22 mouse cellular contexts compared by ENCODE assay signal in the genomic region with DNA sequence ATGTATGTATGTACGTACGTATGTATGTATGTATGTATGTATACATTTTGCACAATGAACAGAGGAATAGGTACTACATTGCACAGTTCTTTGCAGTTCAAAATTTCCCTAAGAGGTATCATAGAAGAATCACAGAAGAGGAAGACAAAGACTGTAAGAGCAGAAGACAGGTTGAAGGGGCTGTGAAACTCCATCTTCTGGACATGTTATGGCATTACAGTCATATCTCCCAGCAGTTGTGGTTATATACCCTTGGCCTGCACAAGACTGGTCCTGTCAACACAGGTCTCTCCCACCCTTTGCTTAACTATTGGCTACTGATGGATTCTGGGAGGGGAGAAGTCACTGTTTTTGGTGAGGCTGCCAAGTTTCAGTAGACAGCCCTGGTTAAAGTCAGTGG. TPM values are rescaled to one million over a fixed set of nuclear protein-coding genes. Genes with fewer than 3 reads are reported as not detected.
DNase-seq lines count a peak whose midpoint lies in the region; ATAC-seq and TF ChIP-seq lines count a peak whose summit lies in the region.
"Had no signal": no experiment of that assay in that cellular context is flagged by ENCODE, and none has a peak within 500 bp of the region (broad histone marks: within the 10 kb centered on the region; RNA-seq: fewer than 3 reads in every experiment).

No protein-coding gene starts in this region.

- no peak for TF ChIP-seq EP300 in lung, postnatal 0 days (IDR thresholded peaks at IDR 0.05)

- peak; percentile 42 for TF ChIP-seq CTCF in intestine, postnatal 0 days (IDR thresholded peaks at IDR 0.05; ENCODE audit: low read depth)
- TF ChIP-seq CTCF in lung, postnatal 0 days (IDR thresholded peaks at IDR 0.05), result 0 out of 2 replicates have a peak, but pooled peaks have one; percentile 21
- no peak for TF ChIP-seq CTCF in lung, adult 2 months (IDR thresholded peaks at IDR 0.05; ENCODE audit: insufficient read depth, low read length)

- H3K9me3 ChIP-seq in intestine, postnatal 0 days (ENCODE audit: control insufficient read depth), result no peaks in the 10 kb centered on the region
- no peaks in the 10 kb centered on the region for H3K9me3 ChIP-seq in intestine, embryonic 15.5 days
- no peaks in the 10 kb centered on the region for H3K9me3 ChIP-seq in lung, postnatal 0 days (ENCODE audit: low read length)
- H3K9me3 ChIP-seq: embryonic facial prominence, embryonic 15.5 days; G1E; limb, embryonic 12.5 days; liver, embryonic 13.5 days had no signal

- H3K27ac ChIP-seq in intestine, postnatal 0 days (ENCODE audit: low read depth, low read length), result no peak overlapping the region
- no peak overlapping the region for H3K27ac ChIP-seq in intestine, embryonic 15.5 days
- H3K27ac ChIP-seq in lung, postnatal 0 days (ENCODE audit: low read length), result no peak overlapping the region
- H3K27ac ChIP-seq: embryonic facial prominence, embryonic 15.5 days; limb, embryonic 12.5 days; liver, embryonic 13.5 days; macrophage had no signal

- 88% methylated on average over 2 of the region's 2 CpGs for WGBS in intestine, postnatal 0 days
- WGBS in intestine, embryonic 15.5 days, result 90% methylated on average over 2 of the region's 2 CpGs
- WGBS in lung, postnatal 0 days, result 90% methylated on average over 2 of the region's 2 CpGs
- 69% methylated on average over 2 of the region's 2 CpGs for WGBS in lung, adult 2 months

- no peaks in the 10 kb centered on the region for H3K36me3 ChIP-seq in intestine, postnatal 0 days (ENCODE audit: control insufficient read depth, insufficient read depth)
- no peaks in the 10 kb centered on the region for H3K36me3 ChIP-seq in intestine, embryonic 15.5 days
- H3K36me3 ChIP-seq in lung, postnatal 0 days (ENCODE audit: insufficient read depth, low read length), result no peaks in the 10 kb centered on the region
- H3K36me3 ChIP-seq: embryonic facial prominence, embryonic 15.5 days; G1E; limb, embryonic 12.5 days; liver, embryonic 13.5 days had no signal

- no peak for DNase-seq in lung, postnatal 0 days (ENCODE audit: low spot score)
- DNase-seq in lung, adult 2 months, result no peak
- DNase-seq in ES-CJ7 (ENCODE audit: low read depth, low spot score), result peak; percentile 31
- DNase-seq in induced T-regulatory cell, adult 2 months (ENCODE audit: low read depth), result peak; percentile 4
- DNase-seq in MN1 (ENCODE audit: low spot score), result no peak
- no peak for DNase-seq in retina, postnatal 1 day
- DNase-seq: adrenal gland, postnatal 25 days; cerebellum, adult 9-10 months; gastrocnemius, postnatal 25 days; kidney, adult 18-20 months; liver, embryonic 13.5 days; right cerebral cortex, adult 18-20 months; thymus, adult 2 months had no signal

- no peaks in the 10 kb centered on the region for H3K27me3 ChIP-seq in intestine, postnatal 0 days (replicated peaks; ENCODE audit: control insufficient read depth, insufficient read depth, low read length)
- H3K27me3 ChIP-seq in intestine, embryonic 15.5 days (replicated peaks), result no peaks in the 10 kb centered on the region
- H3K27me3 ChIP-seq in lung, postnatal 0 days (replicated peaks; ENCODE audit: insufficient read depth, low read length), result no peaks in the 10 kb centered on the region
- H3K27me3 ChIP-seq: embryonic facial prominence, embryonic 15.5 days; limb, embryonic 12.5 days; liver, embryonic 13.5 days had no signal

- TF ChIP-seq POLR2A in lung, adult 2 months (IDR thresholded peaks at IDR 0.05; ENCODE audit: borderline replicate concordance, extremely low read depth, low read depth, low read length), result no peak

- no peak overlapping the region for H3K4me2 ChIP-seq in intestine, postnatal 0 days (replicated peaks; ENCODE audit: low read depth)
- no peak overlapping the region for H3K4me2 ChIP-seq in intestine, embryonic 15.5 days (replicated peaks)
- H3K4me2 ChIP-seq in lung, postnatal 0 days (replicated peaks; ENCODE audit: low read depth, low read length), result no peak overlapping the region
- H3K4me2 ChIP-seq: embryonic facial prominence, embryonic 15.5 days; limb, embryonic 12.5 days; liver, embryonic 13.5 days had no signal

- ATAC-seq in intestine, postnatal 0 days, result no peak
- no peak for ATAC-seq in intestine, embryonic 15.5 days
- ATAC-seq in lung, postnatal 0 days, result no peak
- ATAC-seq: forebrain, embryonic 14.5 days; hindbrain, embryonic 16.5 days; midbrain, embryonic 16.5 days had no signal

- no peak overlapping the region for H3K9ac ChIP-seq in intestine, postnatal 0 days (ENCODE audit: low read depth, low read length)
- no peak overlapping the region for H3K9ac ChIP-seq in intestine, embryonic 15.5 days
- H3K9ac ChIP-seq in lung, postnatal 0 days (replicated peaks; ENCODE audit: low read depth), result no peak overlapping the region
- H3K9ac ChIP-seq: embryonic facial prominence, embryonic 15.5 days; limb, embryonic 12.5 days; liver, embryonic 13.5 days had no signal

- no peak overlapping the region for H3K4me3 ChIP-seq in intestine, postnatal 0 days (ENCODE audit: low read depth, low read length)
- H3K4me3 ChIP-seq in intestine, embryonic 15.5 days (replicated peaks), result no peak overlapping the region
- no peak overlapping the region for H3K4me3 ChIP-seq in lung, postnatal 0 days (ENCODE audit: low read depth, low read length)
- no peak overlapping the region for H3K4me3 ChIP-seq in lung, adult 2 months (replicated peaks; ENCODE audit: extremely low read depth, low read depth, low read length)
- H3K4me3 ChIP-seq: embryonic facial prominence, embryonic 15.5 days; limb, embryonic 12.5 days; liver, embryonic 13.5 days had no signal

- H3K4me1 ChIP-seq in intestine, postnatal 0 days (replicated peaks; ENCODE audit: control insufficient read depth, insufficient read depth, low read length), result no peaks in the 10 kb centered on the region
- H3K4me1 ChIP-seq in intestine, embryonic 15.5 days (replicated peaks), result no peaks in the 10 kb centered on the region
- no peaks in the 10 kb centered on the region for H3K4me1 ChIP-seq in lung, postnatal 0 days (ENCODE audit: insufficient read depth, low read depth, low read length)
- no peaks in the 10 kb centered on the region for H3K4me1 ChIP-seq in lung, adult 2 months (ENCODE audit: control insufficient read depth, insufficient read depth, low read length)
- H3K4me1 ChIP-seq: embryonic facial prominence, embryonic 15.5 days; liver, embryonic 13.5 days had no signal

RNA-seq across cellular contexts. Expression of a gene that starts 27.6 kb away (rescaled TPM):
- 0.51 and 0.55 TPM in 2 replicates for polyA plus RNA-seq in intestine, postnatal 0 days (2015; fragmentation: Nextera tagmentation; extraction: Ambion mirVana)
- polyA plus RNA-seq in intestine, embryonic 15.5 days (2015; fragmentation: Nextera tagmentation; extraction: Ambion mirVana), result 0.42 and 1.2 TPM in 2 replicates
- polyA plus RNA-seq in lung, postnatal 0 days (2015; fragmentation: Nextera tagmentation; extraction: Ambion mirVana), result 1.2 and 1.8 TPM in 2 replicates
- polyA plus RNA-seq in lung, adult 2 months (2012; rRNA removed), result 1.7 and 2.6 TPM in 2 replicates
- polyA plus RNA-seq: G1E, macrophage had no signal

Comparison
In these comparisons a context has a peak if more than half of its experiments do, and no peak if none do; other contexts are left out.
1. DNase-seq: peak in ES-CJ7 (single experiment) and induced T-regulatory cell, adult 2 months (single experiment); none in lung, postnatal 0 days (single experiment), lung, adult 2 months (single experiment), MN1 (single experiment) and retina, postnatal 1 day (single experiment).